Mouse (Mus musculus): ENCODE measurements at regions not wholly inside any gene's neighbourhood (a gene's known extent, or its start where the extent isn't known, plus 50 kb on each side); places are given as distances from the start of the nearest gene placed in this dataset.

DNA sequence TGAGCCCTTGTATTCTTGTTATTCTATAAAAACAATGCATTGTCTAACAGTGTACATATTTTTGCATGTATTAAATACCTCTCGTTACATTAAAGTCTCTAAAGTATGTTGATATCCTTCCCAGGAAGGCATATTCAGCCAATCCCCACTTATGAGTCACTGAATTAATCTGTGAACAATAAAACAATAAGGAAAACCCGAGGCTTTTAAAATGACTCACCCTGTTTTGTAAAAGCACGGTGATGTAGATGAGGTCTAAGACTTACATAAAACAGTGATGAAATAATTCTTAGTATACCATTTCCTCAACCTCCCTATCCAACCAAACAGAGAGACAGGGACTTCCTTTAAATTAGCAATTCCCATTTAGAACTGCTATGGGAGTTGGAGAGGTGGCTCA, 95.8 kb downstream of the Asb7 start:
- Histone ChIP-seq H3K27ac (ENCODE audit: poor library complexity, severe bottlenecking) (no peak overlapping the region), H3K4me3 (no peak overlapping the region), H3K4me1 (replicated peaks) (no peaks in the 10 kb centered on the region), H3K27me3 (replicated peaks) (no peaks in the 10 kb centered on the region), H3K9ac (no peak overlapping the region), H3K9me3 (replicated peaks) (peaks cover 3% of the 10 kb centered on the region; the same call in 1 of the 2 replicates), H3K4me2 (no peak overlapping the region), H3K36me3 (no peaks in the 10 kb centered on the region)
- 69% methylated on average over 3 of the region's 3 CpGs for WGBS
- ATAC-seq (ENCODE audit: insufficient number of reproducible peaks, low FRiP score) = no peak

DNA sequence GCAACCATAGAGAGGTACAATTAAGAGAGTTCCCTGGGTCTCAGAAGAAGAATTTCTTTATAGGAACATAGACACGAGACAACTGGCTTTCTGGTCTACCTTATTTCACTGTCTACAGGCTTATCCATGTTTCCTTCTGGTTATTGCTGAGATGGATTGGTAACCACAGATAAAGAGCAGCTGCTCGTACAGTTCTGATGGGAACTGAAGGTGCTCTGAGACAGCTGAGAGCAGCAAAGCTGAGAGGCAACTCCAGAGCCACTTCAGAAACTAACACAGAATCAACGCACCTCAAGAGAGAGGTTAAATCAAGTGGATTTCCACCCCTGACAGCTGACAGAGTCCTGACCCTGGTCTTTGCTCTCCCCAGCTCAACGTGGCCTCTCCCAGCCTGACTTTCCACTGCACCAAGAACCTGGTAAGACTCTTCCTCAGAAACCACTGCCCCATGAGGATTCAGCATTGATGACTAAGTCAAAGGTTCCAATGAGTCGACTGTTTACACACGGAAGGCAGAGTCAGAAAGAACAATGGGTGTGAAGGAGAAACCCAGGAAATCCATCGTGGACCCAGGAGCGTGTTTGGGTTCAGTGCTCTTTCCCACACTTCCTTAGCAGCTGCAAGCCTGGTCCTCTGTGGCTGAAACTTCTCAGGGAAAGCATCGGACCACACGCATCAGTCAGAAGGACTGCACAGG, 97.7 kb downstream of the Asb7 start:
- Histone ChIP-seq H3K9ac (no peak overlapping the region), H3K36me3 (no peaks in the 10 kb centered on the region), H3K9me3 (replicated peaks) (peaks cover 3% of the 10 kb centered on the region; the same call in 1 of the 2 replicates), H3K4me1 (replicated peaks) (0 out of 2 replicates have a peak, but pooled peaks cover under 1% of the 10 kb centered on the region), H3K4me2 (no peak overlapping the region), H3K27me3 (replicated peaks) (no peaks in the 10 kb centered on the region), H3K27ac (ENCODE audit: poor library complexity, severe bottlenecking) (no peak overlapping the region), H3K4me3 (no peak overlapping the region)
- no peak for ATAC-seq (ENCODE audit: insufficient number of reproducible peaks, low FRiP score)
- WGBS = 59% methylated on average over 10 of the region's 10 CpGs

DNA sequence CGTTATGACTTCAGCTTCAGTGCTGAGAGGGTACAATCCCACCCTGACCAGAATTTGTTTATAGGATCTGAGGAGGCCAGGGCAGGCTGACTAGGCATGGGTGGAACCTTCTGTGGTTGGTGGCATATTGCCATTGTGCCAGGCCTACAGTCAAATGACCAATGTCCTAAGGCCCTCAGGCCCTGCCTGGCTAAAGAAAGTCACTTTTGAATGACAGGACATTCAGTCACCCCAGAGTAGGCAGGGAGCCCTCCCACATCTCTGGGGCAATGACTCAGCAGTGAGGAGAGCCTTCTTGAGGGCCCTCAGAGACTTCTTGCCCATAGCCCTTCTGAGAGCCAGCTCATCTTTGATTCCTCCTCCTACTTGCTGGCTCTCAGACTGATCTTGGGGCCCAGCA, 102.9 kb downstream of the Asb7 start:
- H3K36me3 ChIP-seq = no peaks in the 10 kb centered on the region
- H3K27ac ChIP-seq (ENCODE audit: poor library complexity, severe bottlenecking) = no peak overlapping the region
- no peak overlapping the region for H3K4me3 ChIP-seq
- no peak for ATAC-seq (ENCODE audit: insufficient number of reproducible peaks, low FRiP score)
- 0 out of 2 replicates have a peak, but pooled peaks cover 4% of the 10 kb centered on the region for H3K4me1 ChIP-seq (replicated peaks)
- no peaks in the 10 kb centered on the region for H3K27me3 ChIP-seq (replicated peaks)
- 83% methylated on average over 1 of the region's 1 CpGs for WGBS
- no peak overlapping the region for H3K9ac ChIP-seq
- peaks cover 3% of the 10 kb centered on the region; the same call in 1 of the 2 replicates for H3K9me3 ChIP-seq (replicated peaks)
- no peak overlapping the region for H3K4me2 ChIP-seq

DNA sequence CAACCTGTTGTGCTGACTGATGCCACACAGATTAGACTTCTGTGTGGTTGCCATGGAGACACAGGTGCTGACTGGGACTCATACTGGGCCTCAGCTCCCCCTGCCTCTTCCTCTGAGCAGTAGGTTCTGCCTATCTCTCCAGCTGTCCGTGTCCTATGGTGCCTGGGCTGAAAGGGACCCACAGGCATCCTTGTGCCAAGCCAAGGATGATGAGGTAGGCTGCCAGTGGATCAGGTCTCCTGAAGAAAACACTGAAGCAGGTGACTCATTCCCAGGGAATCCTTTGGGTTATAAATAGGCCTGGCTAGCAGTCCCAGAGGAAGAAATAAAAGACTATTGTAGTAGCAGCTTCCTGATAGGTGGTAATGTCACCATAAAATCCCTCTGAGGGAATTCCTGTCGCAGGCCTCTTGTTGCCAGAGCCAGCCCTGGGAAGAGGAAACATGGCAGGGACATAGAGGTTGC, 108.7 kb downstream of the Asb7 start:
- 30% methylated on average over 2 of the region's 2 CpGs for WGBS
- ATAC-seq (ENCODE audit: insufficient number of reproducible peaks, low FRiP score) = no peak
- H3K4me2 ChIP-seq = no peak overlapping the region
- H3K27me3 ChIP-seq (replicated peaks) = no peaks in the 10 kb centered on the region
- H3K27ac ChIP-seq (ENCODE audit: poor library complexity, severe bottlenecking) = no peak overlapping the region
- H3K9me3 ChIP-seq (replicated peaks) = no peaks in the 10 kb centered on the region
- H3K4me1 ChIP-seq (replicated peaks) = peaks cover 17% of the 10 kb centered on the region
- H3K36me3 ChIP-seq = no peaks in the 10 kb centered on the region
- H3K9ac ChIP-seq = no peak overlapping the region
- no peak overlapping the region for H3K4me3 ChIP-seq

DNA sequence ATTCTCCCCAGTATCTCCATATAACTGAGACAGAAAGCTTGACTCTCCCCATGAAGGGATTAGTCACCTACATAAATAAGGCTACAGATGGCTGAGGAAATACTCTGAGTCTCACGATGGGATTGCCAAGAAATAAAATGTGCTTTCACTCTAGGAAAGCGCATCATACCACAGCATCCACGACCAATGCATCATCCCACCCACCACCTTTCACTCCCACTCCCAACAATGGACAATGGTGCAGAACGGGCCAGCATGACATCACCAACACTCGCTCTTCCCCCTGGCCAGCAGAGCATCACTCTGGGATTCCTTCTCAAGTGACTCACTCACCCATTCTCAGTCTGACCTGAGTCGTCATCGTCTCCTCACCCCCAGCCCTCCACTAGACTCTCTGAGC, 113.1 kb downstream of the Asb7 start:
- Histone ChIP-seq H3K9ac (no peak overlapping the region), H3K36me3 (no peaks in the 10 kb centered on the region), H3K27me3 (replicated peaks) (no peaks in the 10 kb centered on the region), H3K9me3 (replicated peaks) (no peaks in the 10 kb centered on the region), H3K4me2 (no peak overlapping the region), H3K27ac (ENCODE audit: poor library complexity, severe bottlenecking) (no peak overlapping the region), H3K4me3 (no peak overlapping the region), H3K4me1 (replicated peaks) (peaks cover 16% of the 10 kb centered on the region)
- ATAC-seq (ENCODE audit: insufficient number of reproducible peaks, low FRiP score) = no peak
- 70% methylated on average over 7 of the region's 7 CpGs for WGBS

DNA sequence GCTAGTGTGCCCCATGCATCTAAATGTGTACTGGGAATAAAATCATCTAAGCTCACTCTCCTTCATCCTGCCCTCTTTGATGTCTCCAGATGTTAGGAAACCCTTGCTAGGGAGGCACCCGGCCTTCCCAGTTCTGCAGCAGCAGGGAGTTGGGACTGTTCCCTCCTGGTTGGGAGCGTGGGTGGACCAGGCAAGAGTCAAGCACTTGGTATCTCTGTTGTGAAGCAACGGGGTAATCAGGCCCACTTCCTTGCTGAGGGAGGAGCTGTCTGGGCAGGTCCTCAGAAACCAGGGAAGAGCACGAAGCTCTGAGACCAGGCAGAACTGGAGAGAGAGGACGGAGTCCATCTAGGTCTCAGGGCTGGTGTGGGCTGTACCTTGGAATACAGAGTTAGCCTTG, 117.9 kb downstream of the Asb7 start:
- no peak overlapping the region for H3K9ac ChIP-seq
- no peaks in the 10 kb centered on the region for H3K36me3 ChIP-seq
- H3K4me2 ChIP-seq = no peak overlapping the region
- H3K4me3 ChIP-seq = no peak overlapping the region
- no peaks in the 10 kb centered on the region for H3K9me3 ChIP-seq (replicated peaks)
- 51% methylated on average over 5 of the region's 5 CpGs for WGBS
- H3K27me3 ChIP-seq (replicated peaks) = no peaks in the 10 kb centered on the region
- H3K4me1 ChIP-seq (replicated peaks) = no peaks in the 10 kb centered on the region
- ATAC-seq (ENCODE audit: insufficient number of reproducible peaks, low FRiP score) = no peak
- H3K27ac ChIP-seq (ENCODE audit: poor library complexity, severe bottlenecking) = no peak overlapping the region

DNA sequence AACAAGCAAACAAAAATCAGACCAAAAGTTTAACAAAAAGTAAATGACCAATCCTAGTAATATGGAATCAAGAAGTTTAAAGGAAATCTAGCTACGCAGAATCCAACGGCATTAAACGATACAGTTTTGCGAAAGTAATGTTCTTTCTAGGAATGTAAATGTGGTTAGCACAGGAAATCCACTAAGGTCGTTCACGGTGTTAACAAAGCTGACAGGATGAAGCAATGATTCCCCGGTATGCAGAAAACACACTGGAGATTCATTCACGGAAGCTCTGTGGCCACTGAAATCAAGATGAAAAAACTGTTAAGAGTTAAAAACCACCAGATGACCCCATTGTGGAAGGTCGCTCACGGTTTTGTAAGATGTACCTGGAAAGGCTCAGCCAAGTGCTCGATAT, 120.4 kb upstream of the Aldh1a3 start:
- Histone ChIP-seq H3K27ac (ENCODE audit: poor library complexity, severe bottlenecking) (no peak overlapping the region), H3K36me3 (no peaks in the 10 kb centered on the region), H3K4me1 (replicated peaks) (0 out of 2 replicates have a peak, but pooled peaks cover 3% of the 10 kb centered on the region), H3K9me3 (replicated peaks) (no peaks in the 10 kb centered on the region), H3K4me2 (no peak overlapping the region), H3K27me3 (replicated peaks) (no peaks in the 10 kb centered on the region), H3K4me3 (no peak overlapping the region), H3K9ac (no peak overlapping the region)
- WGBS = 79% methylated on average over 11 of the region's 11 CpGs
- ATAC-seq (ENCODE audit: insufficient number of reproducible peaks, low FRiP score) = no peak

DNA sequence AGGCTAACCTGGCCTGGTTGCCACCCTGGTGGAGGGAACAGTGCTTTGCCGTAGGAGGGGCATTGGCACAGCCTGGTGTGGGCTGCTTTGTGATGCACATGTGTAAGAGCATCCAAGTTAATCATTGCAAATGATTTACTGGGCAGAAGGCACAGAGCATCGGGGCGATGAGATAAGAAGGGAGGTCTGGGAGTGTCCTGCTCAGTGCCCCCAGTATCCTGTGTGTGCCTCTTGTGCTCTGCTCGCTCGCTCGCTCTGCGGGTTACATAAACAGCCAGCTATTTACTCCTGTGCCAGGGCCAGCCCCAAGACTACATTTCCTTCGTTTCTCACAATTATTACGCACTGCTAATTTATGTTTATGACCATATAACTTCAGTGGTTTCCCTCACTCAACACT, 117.9 kb upstream of the Aldh1a3 start:
- Histone ChIP-seq H3K4me1 (replicated peaks) (0 out of 2 replicates have a peak, but pooled peaks cover 3% of the 10 kb centered on the region), H3K4me3 (no peak overlapping the region), H3K27ac (ENCODE audit: poor library complexity, severe bottlenecking) (no peak overlapping the region), H3K27me3 (replicated peaks) (no peaks in the 10 kb centered on the region), H3K9ac (no peak overlapping the region), H3K9me3 (replicated peaks) (no peaks in the 10 kb centered on the region), H3K4me2 (no peak overlapping the region), H3K36me3 (no peaks in the 10 kb centered on the region)
- ATAC-seq (ENCODE audit: insufficient number of reproducible peaks, low FRiP score) = no peak
- WGBS = 80% methylated on average over 9 of the region's 9 CpGs

DNA sequence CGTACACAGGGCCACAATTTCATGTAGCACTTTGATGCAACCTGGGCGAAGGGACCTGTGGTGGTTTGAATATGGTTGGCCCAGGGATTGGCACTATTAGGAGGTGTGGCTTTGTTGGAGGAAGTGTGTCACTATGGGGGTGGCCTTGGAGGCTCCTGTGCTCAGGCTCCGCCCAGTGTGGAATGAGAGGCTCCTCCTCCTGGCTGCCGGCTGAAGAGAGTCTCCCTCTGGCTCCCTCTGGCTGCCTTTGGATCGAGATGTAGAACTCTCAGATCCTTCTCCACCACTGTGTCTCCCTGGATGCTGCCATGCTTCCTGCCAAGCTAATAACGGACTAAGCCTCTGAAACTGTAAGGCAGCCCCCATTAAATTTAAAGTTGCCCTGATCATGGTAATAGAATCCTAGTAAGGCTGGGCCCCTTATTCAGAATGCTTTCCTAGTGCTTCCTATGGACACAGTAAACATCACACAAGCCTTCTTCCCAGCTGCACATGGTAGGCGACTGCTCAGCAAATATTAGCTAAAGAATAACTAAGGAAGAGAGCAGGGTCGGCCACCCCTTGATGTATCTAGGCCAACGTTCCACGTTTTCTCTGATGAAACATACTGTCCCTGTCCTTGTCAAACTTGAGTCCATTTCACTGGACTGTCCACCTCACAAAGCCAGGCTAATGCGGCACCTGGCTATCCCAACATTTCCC, 117.2 kb upstream of the Aldh1a3 start:
- H3K9me3 ChIP-seq (replicated peaks) = no peaks in the 10 kb centered on the region
- no peaks in the 10 kb centered on the region for H3K27me3 ChIP-seq (replicated peaks)
- no peaks in the 10 kb centered on the region for H3K36me3 ChIP-seq
- no peak overlapping the region for H3K9ac ChIP-seq
- H3K4me2 ChIP-seq = no peak overlapping the region
- WGBS = 76% methylated on average over 11 of the region's 11 CpGs
- H3K4me3 ChIP-seq = no peak overlapping the region
- no peak for ATAC-seq (ENCODE audit: insufficient number of reproducible peaks, low FRiP score)
- H3K4me1 ChIP-seq (replicated peaks) = 0 out of 2 replicates have a peak, but pooled peaks cover 3% of the 10 kb centered on the region
- H3K27ac ChIP-seq (ENCODE audit: poor library complexity, severe bottlenecking) = no peak overlapping the region

DNA sequence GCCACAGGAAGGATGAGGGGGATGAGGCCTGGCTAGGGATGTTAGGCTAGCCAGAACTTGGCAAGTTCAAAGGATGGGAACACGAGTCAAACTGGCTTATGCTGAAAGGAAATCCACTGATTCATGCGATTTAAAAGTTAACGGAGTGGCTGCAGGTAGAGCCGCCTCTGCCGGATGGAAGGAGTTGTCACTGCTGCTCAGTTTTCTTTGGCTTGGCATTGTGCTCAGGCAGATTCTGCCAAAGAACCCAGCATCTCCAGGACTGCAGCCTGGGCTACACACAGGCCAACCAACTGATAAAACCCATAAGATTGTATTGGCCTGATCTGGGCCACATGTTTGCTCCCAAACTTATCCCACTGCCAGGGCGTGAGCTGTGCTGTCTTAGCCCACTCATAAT, 105.3 kb upstream of the Aldh1a3 start:
- no peak for ATAC-seq (ENCODE audit: insufficient number of reproducible peaks, low FRiP score)
- WGBS = 79% methylated on average over 6 of the region's 6 CpGs
- H3K9ac ChIP-seq = no peak overlapping the region
- H3K4me2 ChIP-seq = no peak overlapping the region
- no peak overlapping the region for H3K4me3 ChIP-seq
- H3K9me3 ChIP-seq (replicated peaks) = no peaks in the 10 kb centered on the region
- H3K36me3 ChIP-seq = no peaks in the 10 kb centered on the region
- no peak overlapping the region for H3K27ac ChIP-seq (ENCODE audit: poor library complexity, severe bottlenecking)
- H3K27me3 ChIP-seq (replicated peaks) = no peaks in the 10 kb centered on the region
- peaks cover 12% of the 10 kb centered on the region for H3K4me1 ChIP-seq (replicated peaks)

DNA sequence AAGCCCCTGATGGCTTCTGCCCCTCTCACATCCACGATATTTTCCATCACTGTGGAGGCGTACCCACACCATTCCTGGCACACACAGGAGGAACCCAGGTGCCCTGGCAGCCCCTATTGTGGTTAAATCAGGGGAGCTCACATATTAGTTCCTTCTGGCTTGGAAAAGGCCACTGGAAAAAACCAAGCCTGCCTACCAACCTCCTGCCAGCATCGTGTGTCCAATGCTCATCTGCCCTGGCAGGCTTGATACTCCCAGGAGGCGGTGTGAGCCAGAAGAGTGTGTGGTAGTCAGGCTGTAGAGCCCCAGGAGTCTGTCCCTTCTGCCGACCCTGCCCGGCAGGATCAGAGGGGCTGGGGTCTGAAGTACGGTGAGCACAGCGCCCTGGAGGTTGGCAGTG, 104.7 kb upstream of the Aldh1a3 start:
- H3K4me1 ChIP-seq (replicated peaks) = peaks cover 12% of the 10 kb centered on the region
- no peak overlapping the region for H3K4me2 ChIP-seq
- H3K36me3 ChIP-seq = no peaks in the 10 kb centered on the region
- no peak overlapping the region for H3K4me3 ChIP-seq
- no peak for ATAC-seq (ENCODE audit: insufficient number of reproducible peaks, low FRiP score)
- no peaks in the 10 kb centered on the region for H3K9me3 ChIP-seq (replicated peaks)
- no peaks in the 10 kb centered on the region for H3K27me3 ChIP-seq (replicated peaks)
- WGBS = 78% methylated on average over 8 of the region's 8 CpGs
- H3K27ac ChIP-seq (ENCODE audit: poor library complexity, severe bottlenecking) = no peak overlapping the region
- H3K9ac ChIP-seq = no peak overlapping the region
